Mouse (Mus musculus) forelimb bud, embryonic 11.5 days (tissue): Measurements from ENCODE around the gene Rnf217.

Experiments
- DNase-seq: peaks from one replicate; pipeline ENCODE4 v3.0.0-alpha.2; 2012; ENCODE audit warnings: low read depth, low spot score

Gene Rnf217

GRCm38 (mm10) chr10:31609066-31609961, at the start of gene Rnf217:
Rnf217 (minus strand) TSS chr10:31609184.
- DNase-seq, result peak; percentile 53

GRCm38 (mm10) chr10:31647270-31647669, 38.3 kb upstream of the Rnf217 start:
- no peak for DNase-seq

GRCm38 (mm10) chr10:31646083-31646482, 37.1 kb upstream of the Rnf217 start:
- DNase-seq, result no peak

- no peak for DNase-seq
Measured at GRCm38 (mm10) chr10:31635098-31635497, 26.1 kb upstream of the Rnf217 start.

GRCm38 (mm10) chr10:31632005-31632404, 23.0 kb upstream of the Rnf217 start:
- DNase-seq, result no peak

- DNase-seq, result no peak
Measured at GRCm38 (mm10) chr10:31615355-31615754, 6.4 kb upstream of the Rnf217 start.

- no peak for DNase-seq
Measured at GRCm38 (mm10) chr10:31614111-31614510, 5.1 kb upstream of the Rnf217 start.

- peak; percentile 9 for DNase-seq
Measured at GRCm38 (mm10) chr10:31608441-31609065, 431 bp downstream of the Rnf217 start.

- no peak for DNase-seq
Measured at GRCm38 (mm10) chr10:31606981-31607867, 1.8 kb downstream of the Rnf217 start.

GRCm38 (mm10) chr10:31603855-31604254, 5.1 kb downstream of the Rnf217 start:
- DNase-seq, result no peak

- no peak for DNase-seq
Measured at GRCm38 (mm10) chr10:31600116-31600515, 8.9 kb downstream of the Rnf217 start.

- DNase-seq, result no peak
Measured at GRCm38 (mm10) chr10:31597886-31598285, 11.1 kb downstream of the Rnf217 start.

- DNase-seq, result peak; percentile 9
Measured at GRCm38 (mm10) chr10:31596804-31597203, 12.2 kb downstream of the Rnf217 start.

- no peak for DNase-seq
Measured at GRCm38 (mm10) chr10:31595326-31595725, 13.7 kb downstream of the Rnf217 start.

- peak; percentile 26 for DNase-seq
Measured at GRCm38 (mm10) chr10:31592741-31593524, 16.1 kb downstream of the Rnf217 start.

- peak; percentile 24 for DNase-seq
Measured at GRCm38 (mm10) chr10:31592095-31592740, 16.8 kb downstream of the Rnf217 start.

GRCm38 (mm10) chr10:31580722-31581121, 28.3 kb downstream of the Rnf217 start:
- no peak for DNase-seq

GRCm38 (mm10) chr10:31580073-31580472, 28.9 kb downstream of the Rnf217 start:
- no peak for DNase-seq

GRCm38 (mm10) chr10:31573267-31573666, 35.7 kb downstream of the Rnf217 start:
- no peak for DNase-seq

- no peak for DNase-seq
Measured at GRCm38 (mm10) chr10:31557311-31557710, 51.7 kb downstream of the Rnf217 start.
